Mouse (Mus musculus) CD4-positive, CD25-positive, alpha-beta regulatory T cell, adult 2 months (primary cell): ENCODE measurements around the gene Doc2g.
"Not testable (repeated sequence)": the region's sequence is repeated elsewhere in the genome, so short reads cannot be mapped to it uniquely, and the experiment has no call there.

Experiments
- DNase-seq: peaks from one replicate; pipeline ENCODE4 v3.0.0-alpha.2; 2012; ENCODE audit warnings: low read depth, low spot score

The Doc2g gene

DNA sequence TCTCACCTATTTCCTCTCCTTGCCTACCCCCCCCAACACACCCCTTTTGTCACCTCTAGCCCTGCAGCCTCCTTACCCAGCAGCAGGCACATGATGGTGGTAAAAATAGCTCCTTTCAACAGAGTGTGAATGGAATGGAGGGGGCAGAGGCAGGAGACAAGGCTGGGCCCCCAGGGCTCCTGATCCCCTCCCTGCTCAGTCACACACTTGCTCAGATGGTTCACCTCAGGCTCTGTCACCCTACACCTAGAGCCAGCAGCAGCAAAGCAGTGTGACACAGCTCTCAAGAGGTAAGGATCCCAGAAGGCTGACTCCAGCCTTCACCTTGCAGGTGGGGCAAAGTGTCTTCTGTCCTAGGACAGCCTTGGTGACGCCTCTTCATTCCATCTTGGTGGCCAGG is at the start of gene Doc2g:
Gene Doc2g (plus strand): TSS at position 202 of the 400 bp plus-strand sequence.
- no peak for DNase-seq

DNA sequence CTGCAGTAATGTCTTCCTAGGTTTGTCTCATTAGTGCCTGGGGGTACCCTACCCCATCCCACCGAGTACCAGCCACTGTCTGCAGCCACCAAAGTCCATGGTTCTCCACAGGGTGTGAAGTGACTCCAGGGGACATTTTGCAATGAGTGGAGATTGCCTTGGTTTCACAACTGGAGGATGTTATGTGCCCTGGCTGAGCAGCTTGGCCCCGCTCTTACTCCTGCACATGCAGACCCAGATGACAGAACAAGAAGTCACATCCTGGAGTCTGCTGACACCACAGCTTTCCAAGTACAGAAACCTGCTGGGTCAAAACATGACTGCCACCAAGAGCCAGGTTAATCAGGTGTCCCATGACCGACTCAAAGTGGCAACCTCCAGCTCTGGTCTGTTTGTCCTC is 48.1 kb upstream of the Doc2g start:
- no peak for DNase-seq

DNA sequence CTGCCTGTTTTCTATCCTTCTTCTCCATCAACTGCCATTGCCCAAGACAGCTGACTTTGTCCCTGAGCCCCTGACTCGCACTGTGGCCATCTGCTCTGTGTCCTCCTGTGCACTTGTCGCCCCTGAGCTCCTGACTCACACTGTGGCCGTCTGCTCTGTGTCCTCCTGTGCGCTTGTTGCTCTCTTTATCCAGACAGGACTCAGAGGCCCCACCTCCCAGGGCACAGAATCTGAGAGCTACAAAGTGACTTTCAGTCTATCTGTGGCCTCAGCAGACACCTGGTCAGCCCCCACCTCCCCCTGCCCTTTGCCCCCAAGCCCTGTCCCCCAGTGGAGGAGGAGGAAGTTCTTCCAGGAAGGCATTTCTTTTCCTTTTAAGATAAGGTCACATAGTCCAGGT is 47.3 kb upstream of the Doc2g start:
- DNase-seq: no peak

DNA sequence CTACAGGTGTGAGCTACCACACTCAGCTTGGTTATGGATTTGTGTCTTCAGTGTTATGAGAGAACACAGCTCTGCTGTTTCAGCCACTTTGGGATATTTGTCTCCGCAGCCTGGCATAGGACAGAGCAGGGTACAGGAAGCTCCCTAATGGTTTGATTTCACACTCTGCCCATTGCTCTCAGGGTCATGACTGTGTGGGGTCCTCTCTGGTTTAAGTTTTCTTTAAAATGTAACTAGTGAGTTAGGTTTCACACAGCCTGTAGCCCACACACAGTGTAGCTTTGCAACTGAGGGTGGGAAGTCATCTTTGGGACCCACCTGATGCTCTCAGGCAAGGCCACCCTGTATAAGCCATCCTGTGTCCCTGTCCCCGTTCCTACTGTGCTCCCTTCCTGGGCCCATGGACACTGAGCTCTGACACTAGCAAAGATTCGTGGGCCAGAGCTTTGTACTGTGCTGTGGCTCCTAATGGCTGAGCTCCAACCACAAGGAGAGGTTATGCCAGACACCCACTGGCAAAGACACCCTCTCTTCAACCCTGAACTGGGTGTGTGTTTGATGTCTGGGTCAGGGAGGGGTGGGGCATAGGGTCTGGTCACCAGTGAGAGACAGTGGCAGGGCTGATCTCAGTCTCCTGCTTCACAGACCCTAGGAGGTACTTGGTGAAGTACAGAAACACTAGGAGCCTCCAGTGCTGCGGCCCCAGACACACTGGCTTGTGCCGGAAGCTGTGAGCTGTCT is 45.6 kb upstream of the Doc2g start:
- DNase-seq: not testable (repeated sequence)

DNA sequence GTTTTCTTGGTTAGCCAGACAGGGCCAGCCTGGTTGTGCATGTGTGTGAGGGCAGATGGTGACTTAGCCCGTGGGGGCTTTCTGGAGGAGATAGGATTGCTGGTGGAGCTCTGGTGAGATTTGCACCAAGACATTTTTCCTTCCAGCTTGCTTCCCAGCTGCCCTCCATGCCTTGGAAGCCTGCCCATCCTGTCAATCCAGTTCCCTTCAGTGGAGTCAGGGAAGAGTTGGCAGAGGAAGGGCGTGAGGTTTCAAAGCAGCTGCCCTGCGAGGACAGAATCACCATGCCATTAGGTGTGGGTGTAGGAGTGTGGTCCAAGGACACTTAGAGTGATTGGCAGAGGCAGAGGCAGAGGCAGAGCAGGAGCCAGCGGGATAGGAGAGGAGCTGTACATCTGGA is 44.6 kb upstream of the Doc2g start, which contains the start of gene Aldh3b3:
Gene Aldh3b3 (plus strand): TSS at position 176 of the 400 bp plus-strand sequence.
- no peak for DNase-seq

DNA sequence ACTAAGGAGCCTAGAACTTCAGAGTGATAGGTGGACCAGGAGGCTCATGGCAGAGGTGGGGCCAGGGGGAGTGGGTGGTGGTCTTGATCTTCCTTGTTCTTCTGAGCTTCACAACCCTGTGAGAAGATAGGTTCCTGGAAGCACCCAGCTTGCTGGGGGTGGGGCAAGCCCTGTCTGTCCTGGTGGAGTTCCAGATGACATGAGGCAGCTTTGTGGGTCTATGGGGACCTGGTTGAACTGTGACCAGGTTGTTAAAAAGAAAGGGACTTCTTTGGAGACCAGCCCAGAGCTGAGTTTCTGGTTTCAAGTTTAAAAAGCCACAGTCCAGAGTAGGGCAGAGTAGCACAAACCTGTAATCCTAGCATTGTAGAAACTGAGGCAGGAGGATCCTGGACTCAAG is 44.1 kb upstream of the Doc2g start:
- DNase-seq: no peak

DNA sequence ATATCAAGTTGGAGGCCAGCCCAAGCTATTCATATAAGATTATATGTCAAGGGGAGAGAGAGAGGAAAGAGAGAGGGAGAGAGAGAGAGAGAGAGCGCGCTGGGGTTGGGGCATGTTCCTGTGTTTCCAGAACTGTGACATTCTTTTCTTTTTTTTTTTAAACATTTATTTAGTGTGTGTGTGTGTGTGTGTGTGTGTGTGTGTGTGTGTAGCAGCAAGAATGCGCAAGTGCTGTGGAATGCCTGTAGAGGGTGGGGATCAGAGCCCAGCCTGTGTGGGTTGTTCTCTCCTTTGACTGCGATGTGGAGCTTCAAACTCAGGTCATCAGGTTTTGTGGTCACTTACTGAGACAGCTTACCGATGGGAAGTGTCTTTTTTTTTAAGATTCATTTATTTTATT is 42.9 kb upstream of the Doc2g start:
- DNase-seq: no peak

DNA sequence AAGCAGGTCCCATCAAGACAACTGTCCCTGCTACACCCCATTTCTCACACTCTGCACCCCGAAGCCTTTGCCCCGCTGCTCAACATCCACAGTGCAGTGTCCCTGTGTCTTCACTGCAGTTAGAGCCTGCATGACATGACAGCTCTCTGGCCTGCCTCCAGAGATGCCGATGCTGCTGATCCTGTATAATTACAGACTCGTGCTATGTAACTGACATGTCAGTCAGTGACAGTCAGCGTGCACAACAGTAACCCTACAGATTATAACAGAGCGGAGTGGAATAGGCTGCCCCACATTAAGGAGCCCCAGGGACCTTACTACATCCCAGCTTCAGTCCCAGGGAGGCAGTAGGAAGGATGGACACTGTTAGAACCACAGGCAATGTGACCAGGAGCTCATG is 41.3 kb upstream of the Doc2g start:
- DNase-seq: not testable (repeated sequence)

DNA sequence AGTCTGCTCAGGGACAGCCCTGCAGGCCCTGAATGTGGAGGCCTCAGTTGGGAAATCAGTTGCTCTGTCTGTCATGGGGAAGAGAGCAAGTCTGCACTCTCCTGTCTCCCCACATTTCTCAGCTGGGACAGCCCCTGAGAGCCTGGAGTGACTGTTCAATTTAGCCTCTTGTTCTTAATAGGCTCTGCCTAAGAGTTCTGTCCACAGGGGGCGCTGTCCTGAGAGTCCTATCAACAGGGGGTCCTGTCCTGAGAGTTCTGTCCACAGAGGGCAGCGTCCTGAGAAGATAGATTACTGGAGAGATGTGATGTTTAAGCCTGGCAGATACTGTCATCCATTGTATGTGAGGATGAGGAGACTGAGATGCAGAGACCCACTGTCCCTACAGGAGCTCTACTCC is 40.6 kb upstream of the Doc2g start:
- DNase-seq: peak; percentile 38

DNA sequence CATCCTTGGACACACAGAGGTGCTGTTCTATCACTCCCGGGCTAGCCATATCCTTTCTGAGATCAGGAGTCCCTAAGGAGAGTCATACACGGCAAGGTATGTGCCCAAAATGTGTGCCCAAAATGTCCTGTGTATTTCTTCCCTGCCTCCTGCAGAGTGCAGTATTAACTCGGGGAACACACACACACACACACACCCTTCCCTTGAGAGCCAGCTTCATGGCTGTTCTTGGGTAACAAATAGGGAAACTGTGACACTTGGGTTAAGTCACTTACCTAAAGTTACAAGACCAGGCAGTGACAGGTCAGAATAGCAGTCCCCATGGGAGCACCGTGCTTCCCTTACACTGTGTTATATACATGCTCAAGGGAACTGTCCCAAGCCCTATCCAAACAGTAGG is 39.1 kb upstream of the Doc2g start:
- DNase-seq: no peak

DNA sequence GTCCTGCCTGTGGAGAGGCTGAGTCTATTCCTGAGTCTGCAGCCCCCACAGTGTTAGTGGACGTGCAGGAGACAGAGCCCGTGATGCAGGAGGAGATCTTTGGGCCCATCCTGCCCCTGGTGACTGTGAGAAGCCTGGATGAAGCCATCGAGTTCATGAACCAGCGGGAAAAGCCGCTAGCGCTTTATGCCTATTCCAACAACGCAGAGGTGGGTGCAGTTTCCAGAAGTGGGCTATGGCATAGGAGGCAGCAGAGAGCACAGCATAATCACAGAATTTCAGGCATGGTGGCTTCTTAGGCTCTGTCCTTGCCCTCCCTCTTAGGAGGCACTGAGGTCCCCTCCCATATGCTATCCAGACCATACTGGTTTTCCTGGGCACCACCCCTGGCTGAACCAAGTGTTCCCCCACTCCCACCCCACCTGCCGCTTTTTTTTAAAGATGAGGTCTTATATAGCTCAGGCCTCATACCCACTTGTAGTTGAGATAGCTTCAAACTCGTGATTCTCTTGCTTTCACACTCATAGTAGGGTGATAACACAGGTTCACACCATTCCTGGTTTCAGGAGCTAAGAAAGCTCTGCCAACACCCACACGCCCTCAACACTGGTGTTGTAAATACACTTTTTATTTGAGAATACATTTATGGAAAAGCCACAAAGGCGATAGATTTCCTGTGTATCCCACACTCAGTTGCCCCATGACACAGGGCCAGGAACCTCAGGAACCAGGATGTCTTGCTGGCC is 36.6 kb upstream of the Doc2g start:
- no peak for DNase-seq

DNA sequence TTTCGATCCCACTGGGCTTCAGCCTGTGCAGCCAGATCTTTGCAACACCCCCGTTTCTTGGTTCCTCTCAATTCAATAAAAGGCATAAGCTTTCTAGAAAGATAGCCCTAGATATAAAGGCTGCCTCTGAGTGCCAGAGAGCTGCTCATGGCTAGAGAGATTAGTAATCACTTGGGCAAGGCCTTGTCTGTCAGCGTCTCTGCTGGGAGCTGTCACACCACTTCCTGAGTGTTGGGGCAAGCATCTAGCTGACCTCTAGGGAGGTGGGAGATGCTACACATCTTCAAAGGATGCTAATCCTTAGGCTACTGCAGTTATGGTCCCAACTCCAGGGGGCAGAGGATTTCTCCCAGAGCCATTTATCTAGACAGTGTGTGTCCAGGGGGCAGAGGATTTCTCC is 35.9 kb upstream of the Doc2g start:
- no peak for DNase-seq

DNA sequence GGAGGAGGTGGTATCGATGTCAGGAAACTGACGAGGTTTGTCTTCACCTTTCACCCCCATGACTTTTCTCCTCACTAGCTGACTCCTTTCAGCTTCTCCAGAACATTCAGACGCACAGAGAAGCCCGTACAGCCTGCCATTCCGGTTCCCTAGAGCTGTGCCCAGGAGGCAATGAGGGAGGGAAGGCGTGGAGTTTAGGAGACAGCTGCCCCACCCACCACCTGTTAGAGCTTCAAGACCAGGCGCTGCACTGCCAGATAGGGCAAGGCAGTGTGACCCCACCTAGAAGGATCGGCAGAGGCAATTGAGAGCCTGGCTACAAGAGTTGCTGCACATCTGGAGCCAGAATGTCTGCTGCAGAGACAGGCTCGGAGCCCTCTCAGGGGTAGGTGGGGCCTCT is 30.9 kb upstream of the Doc2g start, which contains the start of gene Aldh3b2:
Gene Aldh3b2 (plus strand): TSS at position 100 of the 400 bp plus-strand sequence.
- DNase-seq: no peak

DNA sequence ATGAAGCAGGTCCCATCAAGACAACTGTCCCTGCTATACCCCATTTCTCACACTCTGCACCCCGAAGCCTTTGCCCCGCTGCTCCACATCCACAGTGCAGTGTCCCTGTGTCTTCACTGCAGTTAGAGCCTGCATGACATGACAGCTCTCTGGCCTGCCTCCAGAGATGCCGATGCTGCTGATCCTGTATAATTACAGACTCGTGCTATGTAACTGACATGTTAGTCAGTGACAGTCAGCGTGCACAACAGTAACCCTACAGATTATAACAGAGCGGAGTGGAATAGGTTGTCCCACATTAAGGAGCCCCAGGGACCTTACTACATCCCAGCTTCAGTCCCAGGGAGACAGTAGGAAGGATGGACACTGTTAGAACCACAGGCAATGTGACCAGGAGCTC is 28.5 kb upstream of the Doc2g start:
- not testable (repeated sequence) for DNase-seq

DNA sequence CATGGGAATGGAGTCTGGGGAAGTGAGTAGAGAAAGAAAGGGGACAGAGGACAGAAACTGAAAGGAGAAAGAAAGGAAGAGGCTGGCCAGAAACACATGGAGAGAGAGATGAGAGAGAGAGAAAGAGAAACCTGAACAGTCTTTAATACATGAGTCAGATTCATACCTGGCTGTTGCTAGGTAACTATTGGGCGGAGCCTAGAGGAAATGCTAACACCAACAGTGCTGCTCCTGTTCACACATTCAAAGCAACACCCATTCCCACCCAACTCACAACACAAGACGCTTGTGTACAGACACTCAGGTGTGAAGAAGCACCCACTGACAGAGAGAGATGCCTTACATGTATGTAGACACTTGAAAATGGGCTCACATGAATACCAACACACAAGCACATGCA is 27.2 kb upstream of the Doc2g start:
- DNase-seq: peak; percentile 27

DNA sequence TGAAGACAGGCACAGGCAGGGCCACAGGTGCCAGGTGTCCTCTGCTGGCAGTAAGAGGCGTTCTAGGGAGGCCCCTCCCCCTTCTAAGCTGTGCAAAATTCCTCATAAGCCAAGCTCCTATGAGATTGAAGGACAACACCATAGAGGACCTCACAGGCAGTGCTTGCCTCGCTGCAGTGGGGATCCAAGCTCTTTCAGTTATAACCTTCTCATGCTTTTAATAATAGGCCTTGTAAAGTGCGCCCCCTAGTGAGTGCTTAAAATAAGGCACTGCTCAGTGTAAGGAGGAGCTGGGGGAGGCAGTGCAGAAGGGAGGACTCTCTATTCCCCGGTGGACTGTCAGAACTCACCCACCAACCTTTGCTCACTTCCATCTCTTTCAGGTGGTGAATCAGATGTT is 22.8 kb upstream of the Doc2g start:
- peak; percentile 88 for DNase-seq

DNA sequence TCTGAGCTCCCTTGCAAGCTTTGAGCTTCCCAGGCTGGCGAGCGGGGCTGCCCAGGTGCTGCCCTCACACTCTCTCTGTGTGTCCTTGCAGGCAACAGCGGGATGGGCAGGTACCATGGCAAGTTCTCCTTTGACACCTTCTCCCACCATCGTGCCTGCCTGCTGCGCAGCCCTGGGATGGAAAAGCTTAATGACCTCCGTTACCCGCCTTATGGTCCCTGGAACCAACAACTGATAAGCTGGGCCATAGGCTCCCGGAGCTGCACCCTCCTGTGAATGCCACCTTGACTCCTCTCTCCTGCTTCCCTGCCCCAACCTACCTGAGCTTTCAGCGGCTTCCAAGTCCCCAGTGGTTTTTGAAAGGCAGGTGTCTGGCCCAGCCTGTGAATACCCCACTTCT is 22.2 kb upstream of the Doc2g start:
- DNase-seq: no peak

DNA sequence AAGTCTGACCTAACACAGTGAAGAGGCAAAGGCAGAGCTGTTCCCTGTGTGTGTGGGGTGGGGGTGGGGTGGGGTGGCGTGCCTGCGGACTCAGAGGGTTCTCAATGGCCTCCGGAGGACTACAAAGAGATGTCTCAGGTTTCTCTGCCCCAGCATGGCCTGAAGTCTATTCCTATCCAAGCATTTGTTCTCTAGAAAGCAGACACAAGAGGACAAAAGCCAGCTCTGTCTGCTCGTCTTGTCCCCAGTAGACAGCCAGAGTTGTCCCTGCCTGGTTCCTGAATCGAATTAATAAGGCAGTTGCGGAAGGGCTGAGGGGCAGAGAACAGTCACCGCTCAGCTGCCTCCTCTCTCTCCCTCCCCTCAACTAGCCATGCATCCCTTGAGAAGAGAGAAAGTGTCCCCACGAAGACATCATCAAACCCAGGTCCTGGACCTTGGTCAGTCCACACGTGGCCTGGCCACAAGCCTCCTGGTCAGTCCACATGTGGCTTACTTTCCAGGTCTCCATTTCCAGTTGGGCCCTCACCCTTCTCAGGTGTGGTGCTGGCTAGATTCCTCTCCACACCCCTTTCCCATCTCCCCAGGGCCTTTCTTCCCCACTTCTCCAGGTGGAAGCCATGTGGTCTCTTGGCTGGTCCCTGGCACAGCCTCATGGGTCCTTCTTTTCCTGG is 19.4 kb upstream of the Doc2g start:
- DNase-seq: no peak

DNA sequence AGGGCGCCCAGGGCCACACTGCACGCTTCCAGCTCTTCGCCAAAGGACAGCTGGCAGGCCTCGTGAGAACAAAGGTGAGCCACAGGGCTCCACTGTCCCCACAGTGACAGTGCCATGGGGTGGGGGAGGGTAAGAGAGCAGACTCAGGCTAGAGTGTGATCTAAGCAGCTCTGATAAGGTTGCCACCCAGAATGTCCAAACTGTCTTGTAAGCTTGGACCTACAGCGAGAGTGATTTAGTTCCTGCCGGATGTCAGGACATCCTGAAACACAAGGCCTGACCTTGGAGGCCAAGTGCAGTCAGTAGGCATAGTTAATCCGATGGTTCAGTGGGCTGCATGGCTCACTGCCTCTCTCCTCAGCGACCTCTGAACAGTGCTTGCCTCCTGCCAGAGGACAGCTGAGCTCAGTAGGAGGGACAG is 17.8 kb upstream of the Doc2g start:
- no peak for DNase-seq

DNA sequence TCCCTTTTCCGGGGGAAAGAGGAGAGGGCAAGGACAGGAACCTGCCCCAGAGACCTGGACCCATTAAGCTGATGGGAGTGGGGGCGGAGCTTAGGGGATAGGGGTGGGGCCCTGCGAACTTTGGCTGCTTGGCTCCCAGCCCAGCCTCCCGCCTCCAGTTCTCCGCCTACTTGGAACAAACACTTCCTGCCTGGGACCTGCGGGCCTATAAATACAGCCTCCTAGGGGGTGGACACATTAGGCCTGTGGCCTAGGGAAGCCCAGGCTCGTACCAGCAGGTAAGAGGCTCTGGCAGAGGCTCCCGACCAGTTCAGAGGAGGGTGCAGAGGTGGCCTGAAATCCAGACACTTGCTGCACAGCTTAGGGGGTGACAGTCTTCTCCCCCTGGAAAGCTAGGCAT is 16.8 kb upstream of the Doc2g start, which contains the start of gene Acy3:
Gene Acy3 (plus strand): TSS at position 237 of the 400 bp plus-strand sequence.
- DNase-seq: peak; percentile 31

DNA sequence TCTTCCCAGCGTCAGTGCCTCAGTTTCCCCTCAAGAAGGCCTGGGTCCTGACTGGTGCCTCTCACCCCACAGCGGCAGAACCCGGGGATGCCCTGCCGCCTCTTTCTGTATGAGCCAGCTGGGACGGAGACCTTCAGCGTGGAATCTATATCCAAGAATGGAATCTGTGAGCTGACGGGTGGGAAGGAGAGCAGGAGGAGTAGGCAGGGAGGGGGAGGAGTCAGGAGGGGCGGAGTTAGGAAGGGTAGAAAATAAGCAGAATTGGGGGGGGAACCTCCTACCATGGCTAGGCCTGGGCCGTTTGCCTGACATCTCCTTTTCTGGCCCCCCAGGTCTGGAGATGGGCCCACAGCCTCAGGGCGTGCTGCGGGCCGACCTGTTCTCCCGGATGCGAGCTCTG is 15.0 kb upstream of the Doc2g start:
- no peak for DNase-seq

DNA sequence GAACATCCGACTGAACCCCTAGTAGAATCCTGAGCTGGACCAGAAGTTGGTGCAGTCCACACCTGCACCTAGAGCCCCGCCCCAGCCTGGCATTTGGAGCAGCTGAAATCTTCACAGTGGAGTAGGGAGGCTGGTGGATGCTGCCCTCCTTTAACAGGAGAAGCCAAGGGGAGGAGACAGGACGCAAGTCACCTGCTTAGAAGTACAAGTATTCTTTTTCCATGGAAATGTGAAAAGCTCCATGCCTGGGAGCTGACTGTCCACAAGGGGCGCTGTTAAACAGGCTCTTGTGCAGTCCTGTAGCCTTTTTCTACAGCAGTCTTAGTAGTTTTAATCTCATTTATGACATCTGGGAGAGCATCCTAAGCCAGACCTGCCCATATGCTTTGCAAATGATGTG is 14.4 kb upstream of the Doc2g start:
- no peak for DNase-seq
